Mouse (Mus musculus) granulocyte monocyte progenitor cell, adult 5-6 weeks (primary cell): Measurements from ENCODE around the gene Med9. TPM values are rescaled to one million over a fixed set of nuclear protein-coding genes. Genes with fewer than 3 reads are reported as not detected.

Experiments
- ATAC-seq: replicated peaks from 2 replicates; pipeline ENCODE4 v1.8.0; 2016; ENCODE audit warnings: mild to moderate bottlenecking, moderate TSS enrichment, inconsistent platforms; ENCODE audit not compliant: poor library complexity, severe bottlenecking
- total RNA-seq, 2 experiments: library from RNA; stranded (forward) in 1 of 2; stranded (reverse) in 1 of 2; fragments of 200-712, 200-1000 nt in 1 of 2; fragments of >200 nt in 1 of 2; fragmentation: Nextera tagmentation in 1 of 2; gene quantifications; 2 replicates each; pipeline ENCODE4 v1.2.3; 2014 to 2017

Gene Med9
- total RNA-seq (2014; fragmentation: Nextera tagmentation) (19.1 and 20.8 TPM in 2 replicates), total RNA-seq (2017) (18.6 and 28.3 TPM in 2 replicates)

DNA sequence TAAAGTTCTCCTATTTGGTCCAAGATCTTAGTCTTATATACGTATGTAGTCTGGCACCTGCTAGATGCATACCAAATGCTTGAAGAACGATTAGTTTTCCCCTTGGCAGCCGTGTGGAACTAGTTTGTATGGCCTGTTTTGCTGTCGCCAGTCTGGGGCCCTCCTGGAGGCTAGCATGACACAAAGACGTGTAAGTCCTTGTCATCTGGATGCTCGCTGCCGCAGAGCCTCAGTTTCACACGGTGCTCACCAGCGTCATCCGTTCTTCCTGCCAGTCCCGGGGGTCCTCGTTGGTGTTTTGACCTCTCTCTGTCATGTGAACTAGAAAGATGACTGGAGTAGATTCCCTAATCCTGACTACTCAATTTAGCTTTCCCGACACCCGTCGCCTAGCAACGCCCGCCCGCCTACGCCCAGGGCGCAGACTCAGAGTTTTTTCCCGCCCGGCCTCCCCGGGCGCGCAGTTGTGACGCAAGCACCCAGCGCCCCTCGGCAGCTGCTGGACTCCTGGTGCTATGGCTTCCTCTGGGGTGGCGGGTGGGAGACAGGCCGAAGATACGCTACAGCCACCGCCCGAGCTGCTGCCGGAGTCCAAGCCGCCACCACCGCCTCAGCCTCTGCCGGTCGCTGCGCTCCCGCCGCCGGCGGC, at the start of gene Med9:
Gene Med9 (plus strand): TSS at position 455 of the 649 bp plus-strand sequence.
- peak; percentile 98 for ATAC-seq

DNA sequence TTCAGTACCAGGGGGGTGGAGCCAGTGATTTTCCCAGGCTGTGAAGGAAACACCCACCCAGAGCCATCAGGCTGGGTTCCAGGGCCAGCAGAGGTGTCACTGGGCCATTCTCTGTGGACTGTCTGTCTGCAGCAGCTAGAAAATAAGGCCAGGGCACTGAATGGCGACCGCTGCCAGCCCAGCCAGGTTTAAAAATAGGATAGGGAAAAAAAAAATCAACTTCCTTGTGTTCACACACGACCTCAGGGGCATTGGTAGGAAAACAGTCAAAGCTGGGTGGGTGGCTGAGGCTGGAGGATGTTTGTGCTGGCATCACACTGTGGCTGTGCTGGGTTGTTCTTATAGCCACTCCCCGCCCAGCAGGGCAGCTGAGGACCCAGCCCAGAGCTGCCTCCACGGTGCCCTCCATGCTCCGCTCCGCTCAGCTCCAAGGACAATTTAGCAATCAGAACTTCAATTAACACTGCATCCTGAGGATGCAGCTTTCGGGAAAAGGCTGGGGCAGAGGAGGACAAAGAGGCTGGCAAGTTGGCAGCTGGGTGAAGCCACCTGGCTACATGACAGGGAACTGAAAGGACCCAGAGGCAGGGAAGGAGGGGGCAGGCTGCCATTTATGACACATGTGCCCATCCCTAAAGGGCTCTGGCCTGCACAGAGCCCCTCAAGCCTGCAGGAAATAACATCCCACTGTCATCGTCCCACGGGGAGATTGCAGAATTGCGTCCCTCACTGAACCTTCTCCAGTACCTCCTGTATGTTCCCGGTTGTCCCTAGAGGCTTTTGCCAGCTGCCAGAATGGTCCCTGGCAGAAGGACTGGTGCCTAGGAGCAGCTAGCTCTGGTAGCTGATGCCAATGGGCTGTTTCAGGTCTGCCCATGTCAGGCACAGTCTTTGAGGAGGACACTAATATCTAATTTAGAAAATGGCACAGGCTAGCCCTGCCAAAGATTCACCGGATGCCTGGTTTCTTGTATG, 48.0 kb upstream of the Med9 start:
- ATAC-seq: peak; percentile 41

DNA sequence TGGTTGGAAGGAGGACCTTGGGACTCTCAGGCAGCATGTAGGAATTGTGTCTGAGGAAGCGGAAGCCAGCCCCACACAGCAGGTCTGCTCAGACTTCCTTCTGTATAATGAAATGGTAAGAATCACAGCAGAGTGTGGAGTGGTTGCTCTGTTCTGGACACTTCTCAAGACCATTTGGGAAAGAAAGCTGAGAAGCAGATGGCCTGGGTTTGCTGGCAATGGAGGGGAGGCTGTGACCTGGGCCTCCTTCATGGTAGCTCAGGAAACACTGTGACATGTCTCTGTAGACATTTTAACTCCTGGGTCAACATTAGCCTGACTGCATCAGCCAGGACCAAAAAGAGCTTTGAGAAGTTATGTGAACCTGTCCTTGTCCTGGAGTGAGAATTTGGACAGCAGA, 47.0 kb upstream of the Med9 start:
- no peak for ATAC-seq

DNA sequence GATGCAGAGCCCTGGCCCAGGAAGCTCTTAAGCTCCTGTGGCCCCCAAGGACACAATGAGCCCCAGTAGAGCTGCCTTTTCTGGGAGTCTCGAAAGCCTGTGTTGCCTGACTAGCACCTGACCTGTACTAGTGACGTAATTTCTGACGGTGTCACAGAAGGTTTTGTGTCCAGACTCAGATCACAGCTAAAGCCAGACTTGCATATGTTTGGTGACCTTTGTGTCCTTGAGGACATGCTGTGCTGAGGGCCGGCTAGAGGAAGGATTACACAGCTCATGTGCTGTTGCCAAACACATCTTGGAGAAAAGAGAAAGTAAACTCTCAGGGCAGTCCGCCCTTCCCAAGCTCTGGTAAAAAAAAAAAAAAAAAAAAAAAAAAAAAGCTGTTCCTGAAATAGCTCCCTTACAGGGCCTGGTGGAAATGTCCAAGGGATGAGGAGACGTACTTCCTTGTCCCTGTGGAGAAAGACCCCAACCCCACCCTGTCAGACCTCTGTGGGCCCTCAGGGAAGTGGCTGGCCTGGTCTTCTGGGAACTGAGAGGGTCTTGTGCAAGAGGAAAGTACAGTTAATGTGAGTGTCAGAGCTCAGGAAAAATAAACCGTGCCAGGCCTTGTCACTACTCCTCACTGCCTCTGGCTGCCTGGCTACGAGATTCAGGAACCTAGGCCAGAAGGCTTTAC, 45.8 kb upstream of the Med9 start:
- ATAC-seq: peak; percentile 76

DNA sequence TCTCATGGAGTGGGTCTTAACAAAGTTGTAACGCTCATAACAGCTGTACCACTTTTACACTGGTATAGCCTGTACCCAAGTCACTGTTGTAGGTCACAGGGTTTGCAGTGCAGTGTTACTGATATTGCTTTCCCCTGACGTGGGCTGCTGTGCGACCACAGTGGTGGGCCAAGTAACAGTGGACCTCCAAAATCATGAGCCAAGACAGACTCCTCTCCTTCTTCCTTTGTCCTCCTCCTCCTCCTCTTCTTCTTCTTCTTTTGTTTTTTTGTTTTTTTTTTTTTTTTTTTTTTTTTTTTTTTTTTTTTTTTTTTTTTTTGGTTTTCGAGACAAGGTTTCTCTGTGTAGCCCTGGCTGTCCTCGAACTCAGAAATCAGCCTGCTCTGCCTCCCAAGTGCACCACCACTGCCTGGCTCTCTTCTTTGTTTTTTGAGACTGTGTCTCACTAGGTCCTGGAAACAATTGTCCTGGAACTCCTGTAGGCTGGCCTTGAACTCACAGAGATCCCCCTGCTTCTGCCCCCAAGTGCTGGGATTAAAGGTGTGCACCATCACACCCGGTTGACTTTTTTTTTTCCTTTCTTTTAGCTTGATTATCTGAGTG, 41.4 kb upstream of the Med9 start:
- no peak for ATAC-seq

DNA sequence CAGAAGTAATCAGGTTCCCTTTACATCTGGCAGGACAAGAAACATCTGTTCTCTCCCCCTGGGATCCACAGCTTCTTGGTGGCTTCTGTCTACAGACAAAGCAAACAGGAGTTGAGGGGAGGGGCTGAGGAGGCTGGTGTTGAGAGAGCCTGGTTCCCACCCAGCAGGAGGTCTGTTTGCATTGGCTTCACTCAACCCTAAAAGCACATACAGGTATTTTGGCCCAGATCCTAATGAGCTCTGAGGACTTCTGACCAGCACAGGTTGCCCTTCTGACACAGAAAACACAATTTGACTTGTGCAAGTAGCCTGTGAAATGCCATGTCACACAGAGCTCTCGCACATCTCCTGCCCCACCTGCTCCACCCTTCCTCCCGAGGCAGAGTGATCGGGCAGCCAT, 39.6 kb upstream of the Med9 start:
- no peak for ATAC-seq

DNA sequence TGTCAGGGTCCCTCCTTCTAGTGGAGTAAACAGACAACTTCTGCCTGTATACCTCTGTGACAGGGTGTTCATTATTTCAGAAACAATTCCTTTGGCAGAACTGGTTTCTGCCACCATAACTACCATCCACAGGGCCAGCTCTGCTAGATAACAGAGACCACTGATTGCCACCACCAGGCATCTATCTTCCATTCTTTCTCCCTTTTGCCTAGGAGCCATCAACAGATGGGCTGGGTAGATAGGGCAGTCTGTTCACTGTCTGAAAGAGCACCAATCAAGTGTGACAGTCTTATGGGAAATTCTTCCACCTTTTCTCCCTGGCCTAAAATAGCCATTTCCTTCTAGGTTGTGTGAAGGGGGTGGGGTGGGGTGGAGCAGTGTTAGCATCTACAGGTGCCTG, 37.4 kb upstream of the Med9 start:
- no peak for ATAC-seq

DNA sequence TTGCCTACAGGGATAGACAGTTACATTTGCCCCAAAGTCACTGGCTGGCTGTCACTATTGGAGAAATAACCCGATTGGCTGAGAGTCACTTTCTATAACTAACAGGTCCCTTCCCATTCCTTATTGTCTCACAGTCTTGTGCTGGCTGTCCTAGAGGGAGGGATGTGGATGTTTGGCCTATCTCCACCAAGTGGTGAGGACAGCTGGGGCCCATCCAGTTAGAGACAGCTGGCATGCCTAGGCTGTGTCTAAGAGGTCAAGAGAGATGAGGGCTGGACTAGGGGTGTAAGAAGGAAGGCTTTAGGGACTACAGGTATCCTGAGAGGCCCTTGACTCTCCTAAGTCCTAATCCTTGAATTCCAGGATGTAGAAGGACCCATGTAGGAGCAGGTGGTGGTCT, 36.5 kb upstream of the Med9 start:
- ATAC-seq: no peak

DNA sequence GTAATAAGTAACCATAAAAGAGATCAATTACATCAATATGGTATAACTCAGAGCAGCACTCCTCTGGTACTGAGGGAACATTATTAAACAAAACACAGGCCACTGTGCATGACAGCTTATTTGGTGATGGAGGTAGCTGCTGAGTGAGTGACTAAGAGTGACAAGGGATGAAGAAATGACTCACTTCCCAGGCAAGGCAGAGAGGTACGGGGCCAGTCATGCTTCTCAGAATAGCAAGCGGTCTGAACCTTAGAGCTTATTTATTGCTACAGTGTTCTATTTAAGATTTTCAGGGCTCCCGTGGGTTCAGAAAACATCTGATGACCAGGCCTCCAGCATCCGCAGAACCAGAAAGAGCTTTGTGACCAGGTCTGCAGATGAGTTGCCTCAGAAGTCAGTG, 34.3 kb upstream of the Med9 start:
- ATAC-seq: no peak

DNA sequence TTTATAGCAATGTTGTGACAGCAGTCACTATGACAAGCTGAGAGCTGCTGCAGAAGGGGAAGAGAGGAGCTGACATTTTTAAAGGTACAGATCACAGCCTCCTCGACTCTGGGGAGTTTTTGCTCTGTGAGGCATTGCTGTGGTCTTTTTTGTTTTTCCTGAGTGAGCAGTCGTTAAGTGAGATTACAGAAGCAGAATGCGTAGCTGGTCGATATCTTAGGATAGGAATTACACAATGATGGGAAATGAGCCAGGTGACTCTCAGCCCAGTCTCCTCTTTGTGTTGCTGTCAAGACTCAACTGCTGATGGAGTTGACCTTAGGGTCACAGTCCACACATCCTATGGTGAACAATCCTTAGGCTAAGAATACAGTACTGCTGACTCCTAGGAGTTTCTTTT, 30.0 kb upstream of the Med9 start:
- no peak for ATAC-seq

DNA sequence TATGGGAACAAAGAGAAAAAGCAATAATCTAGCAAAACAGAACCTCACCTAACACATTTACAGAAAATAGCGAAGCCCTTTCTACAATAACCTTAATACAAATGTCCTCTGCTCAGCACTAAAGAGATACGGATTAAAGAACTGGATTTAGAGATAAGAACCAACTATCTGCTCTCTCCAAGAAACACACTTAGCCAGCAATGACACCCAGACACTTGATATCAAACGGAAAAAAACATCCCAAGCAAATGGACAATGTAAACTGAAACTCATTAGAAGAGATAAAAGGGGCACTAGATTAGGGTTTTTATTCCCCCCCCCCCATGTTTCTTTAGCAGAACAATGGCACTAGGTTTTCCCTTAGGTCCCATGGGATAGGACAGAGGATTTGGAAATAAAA, 28.6 kb upstream of the Med9 start:
- no peak for ATAC-seq

DNA sequence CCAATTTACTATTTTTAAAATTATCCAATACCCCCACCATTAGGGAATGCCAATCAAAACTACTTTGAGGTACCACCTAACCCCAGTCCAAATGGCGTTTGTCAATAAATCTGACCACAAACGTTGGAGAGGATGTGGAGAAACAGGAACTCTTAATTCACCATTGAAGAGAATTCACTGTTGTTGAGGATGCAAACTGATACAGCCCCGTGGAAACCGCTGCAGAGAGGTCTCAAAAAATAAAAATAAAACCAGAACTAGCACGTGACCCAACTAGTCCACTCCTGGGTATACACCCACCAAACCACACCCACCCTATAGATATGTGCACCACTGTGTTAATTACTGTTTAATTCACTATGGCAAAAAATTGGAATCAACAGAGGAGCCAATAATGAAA, 27.7 kb upstream of the Med9 start:
- peak; percentile 84 for ATAC-seq

DNA sequence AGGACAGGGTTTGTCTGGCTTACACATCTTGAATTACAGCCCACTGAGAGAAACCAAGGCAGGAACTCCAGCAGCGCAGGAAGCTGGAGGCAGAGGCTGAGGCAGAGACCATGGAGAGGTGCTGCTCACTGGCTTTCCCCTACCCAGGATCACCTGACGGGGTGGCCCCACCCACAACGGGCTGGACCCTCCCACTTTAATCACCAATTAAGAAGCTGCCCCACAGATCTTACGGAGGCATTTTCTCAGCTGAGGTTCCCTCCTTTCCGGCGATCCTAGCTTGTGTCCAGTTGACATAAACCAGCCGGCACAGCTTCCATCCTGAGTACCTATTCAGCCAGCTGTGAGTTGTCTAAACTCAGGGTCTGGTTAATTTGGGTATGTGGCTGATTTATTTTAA, 26.7 kb upstream of the Med9 start:
- ATAC-seq: no peak

DNA sequence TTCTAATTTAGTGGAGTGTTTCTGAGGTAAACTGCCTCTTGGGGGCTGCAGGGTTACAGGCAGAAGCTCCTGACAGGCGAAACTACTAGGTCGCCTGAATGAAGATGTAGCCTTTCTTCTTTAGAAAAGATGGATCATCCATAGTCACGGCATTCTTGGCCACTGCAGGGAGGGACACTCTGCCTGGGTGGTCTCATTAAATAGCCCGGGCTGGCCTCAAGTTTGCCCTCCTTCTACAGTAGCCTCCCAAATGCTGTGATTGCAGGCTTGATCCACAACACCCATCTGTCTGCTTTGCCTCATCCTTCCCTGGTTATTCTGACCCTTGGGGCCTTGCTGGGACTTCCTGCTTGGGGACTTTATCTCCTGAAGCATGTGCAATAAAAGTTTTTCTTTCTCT, 18.0 kb upstream of the Med9 start:
- ATAC-seq: no peak

DNA sequence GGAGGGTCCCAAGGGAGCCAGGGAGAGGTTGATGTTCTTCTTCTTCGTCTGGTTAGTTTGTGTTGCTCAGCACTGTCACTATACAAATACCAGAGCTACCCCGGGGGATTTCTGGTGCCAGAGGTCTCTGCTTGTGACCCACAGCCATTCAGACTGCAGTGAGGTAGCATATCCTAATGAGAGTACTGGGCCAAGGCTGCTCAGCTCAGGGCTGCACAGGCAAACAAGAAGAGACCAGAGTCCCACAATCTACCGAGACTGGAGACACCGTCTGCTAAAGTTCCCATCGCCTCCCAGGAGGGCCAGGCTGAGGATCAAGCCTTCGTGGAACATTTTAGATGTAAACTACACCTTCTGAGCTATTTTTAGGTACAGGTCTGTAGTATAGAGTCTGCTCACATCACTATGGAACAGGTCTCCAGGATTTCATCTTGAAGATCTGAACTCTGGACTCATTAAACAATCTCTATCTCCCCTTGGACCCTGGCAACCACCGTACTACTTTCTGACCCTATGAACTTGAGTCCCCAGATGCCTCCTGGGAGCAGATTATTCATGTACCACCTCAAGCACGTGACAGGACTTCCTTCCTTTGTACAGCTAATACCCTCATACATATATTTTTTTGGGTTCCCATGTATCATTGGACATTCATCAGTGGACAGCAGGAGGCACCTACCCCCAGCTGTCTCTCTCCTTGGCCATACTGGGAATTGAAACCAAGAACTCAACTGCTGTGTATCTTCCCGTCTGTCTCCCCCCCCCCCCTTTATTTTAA, 15.3 kb upstream of the Med9 start:
- 0 out of 2 replicates have a peak, but pooled peaks have one; percentile 12 for ATAC-seq

DNA sequence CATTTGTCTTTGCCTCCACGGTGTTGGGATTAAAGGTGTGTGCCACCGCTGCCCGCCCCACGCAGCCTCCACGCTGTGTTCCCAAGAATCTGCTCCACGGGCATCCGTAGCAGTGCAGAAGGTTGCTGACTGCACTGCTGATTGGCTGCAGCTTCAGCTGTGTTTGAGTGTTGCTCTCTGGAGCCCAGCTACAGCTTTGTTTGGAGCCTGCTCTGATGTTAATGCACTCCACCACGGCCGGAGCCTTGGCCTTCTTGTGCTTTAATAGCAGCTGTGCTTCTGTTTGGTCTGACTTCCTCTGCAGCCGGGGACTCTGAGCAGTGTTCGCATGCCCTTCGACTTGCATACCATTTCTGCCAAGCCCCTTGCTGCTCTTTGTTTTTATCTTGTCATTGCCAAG, 14.1 kb upstream of the Med9 start:
- no peak for ATAC-seq

DNA sequence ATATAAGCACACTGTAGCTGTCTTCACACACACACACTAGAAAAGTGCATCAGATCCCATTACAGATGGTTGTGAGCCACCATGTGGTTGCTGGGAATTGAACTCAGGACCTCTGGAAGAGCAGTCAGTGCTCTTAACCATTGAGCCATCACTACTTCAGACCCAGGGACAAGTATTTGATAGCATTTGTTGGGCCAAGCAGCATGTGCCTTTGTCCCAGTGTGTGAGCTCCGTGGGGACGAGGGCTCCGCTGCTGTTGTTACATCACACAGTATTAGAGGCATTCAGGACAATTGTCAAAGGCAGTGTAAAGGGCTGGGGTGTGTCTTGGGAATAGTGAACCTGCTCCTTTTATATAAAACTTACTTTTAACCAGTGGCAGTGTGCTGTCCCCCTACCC, 11.0 kb upstream of the Med9 start:
- ATAC-seq: no peak

DNA sequence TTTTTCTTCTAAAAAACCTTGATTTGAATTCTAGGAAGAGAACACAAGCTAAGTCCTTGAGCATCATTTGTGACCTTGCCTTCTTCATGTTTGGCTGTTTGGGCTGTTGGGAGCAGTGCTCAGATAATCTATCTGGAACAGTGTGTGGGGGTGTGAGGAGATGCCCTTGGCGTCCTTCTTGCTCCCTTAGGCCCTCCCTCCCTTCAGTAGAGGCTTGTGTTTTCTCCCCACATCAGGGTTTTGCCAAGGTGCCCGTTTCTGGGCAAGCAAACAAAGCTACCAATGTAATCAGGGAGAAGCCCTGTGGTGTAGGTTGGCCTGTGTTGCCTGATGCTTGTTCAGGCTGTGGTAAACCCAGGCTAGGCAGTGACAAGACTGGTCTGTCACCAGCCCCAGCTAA, 10.4 kb upstream of the Med9 start:
- ATAC-seq: no peak

DNA sequence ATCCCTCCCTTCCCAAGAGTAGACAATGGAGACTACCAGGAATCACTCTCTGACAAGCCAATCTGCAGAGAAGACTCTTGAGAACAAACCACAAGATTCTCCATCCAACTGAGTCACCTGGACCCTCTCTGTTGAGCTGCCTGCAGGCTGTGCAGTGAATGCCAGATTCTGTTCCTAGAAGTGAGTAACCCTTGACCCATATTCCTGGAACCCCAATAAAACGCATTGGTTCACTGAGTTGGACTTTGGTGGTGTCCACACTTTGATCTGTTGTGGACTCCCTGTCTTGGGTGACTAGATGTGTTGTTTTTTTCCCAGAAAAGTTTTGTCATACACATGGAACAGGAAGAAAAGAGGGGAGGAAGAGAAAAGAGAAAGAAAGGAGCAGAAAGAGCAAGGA, 8.2 kb upstream of the Med9 start:
- ATAC-seq: no peak

DNA sequence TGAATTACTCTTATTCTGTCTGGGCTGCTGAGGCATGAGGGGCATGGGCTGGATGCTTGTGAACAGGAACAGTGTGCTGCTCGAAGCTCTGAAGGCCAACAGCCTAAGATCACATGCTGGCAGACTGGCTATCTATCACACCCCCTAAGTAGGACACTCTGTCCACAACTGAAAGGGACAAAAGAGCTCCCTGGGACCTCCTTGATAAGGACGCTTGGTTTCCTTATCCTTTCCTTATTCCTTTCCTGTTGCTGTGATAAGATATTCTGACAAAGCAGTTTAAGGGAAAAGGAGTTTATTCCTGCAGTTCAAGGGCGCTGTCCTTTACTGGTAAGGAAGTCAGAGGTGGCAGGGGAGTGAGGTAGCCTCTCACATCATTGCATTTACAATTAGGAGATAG, 7.4 kb upstream of the Med9 start:
- ATAC-seq: no peak
